Mouse (Mus musculus) CD8-positive naive resting alpha-beta T cell, adult 2 months (primary cell): ENCODE data around the gene 3110082I17Rik.

Experiments used
- DNase-seq, 2 experiments: peaks; one replicate each; pipeline ENCODE4 v3.0.0; 2022; ENCODE audit warnings: low read depth in 2 of 2, low spot score in 2 of 2

Gene 3110082I17Rik

DNA sequence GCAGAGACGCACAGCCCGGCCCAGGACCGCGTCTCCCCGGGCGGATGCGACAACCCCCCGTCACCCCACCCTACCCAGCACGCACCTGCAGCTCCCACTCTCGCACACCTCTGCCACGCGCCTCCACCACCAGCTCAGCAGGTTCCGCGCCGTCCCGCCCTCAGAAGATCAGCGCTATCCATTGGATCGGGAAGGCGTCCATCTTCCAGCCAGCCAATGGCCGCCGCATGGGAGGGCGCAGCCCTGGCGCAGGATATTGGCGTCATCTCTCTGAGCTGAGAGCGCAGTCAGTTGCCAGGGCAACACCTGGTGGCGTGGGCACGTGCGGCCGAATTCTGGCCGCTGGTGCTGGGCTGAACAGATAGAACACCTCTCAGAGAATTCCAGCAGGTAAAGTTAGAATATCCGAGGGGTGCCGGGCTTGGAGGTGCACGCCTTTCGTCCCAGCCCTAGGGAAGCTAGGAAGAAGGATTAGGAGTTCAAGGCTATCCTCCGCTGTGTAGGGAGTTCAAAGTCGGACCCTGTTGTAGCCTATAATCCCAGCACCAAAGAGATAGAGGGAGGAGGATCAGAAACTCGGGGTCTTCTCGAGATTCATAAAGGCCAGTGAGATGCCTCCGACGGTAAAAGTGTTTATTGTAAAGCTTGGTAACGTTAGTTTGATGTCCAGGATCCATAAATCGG lies at the start of gene 3110082I17Rik:
TSS of gene 3110082I17Rik (minus strand) at position 144 of the 684 bp plus-strand sequence.
- peak; percentile 90 to 94 for DNase-seq

GRCm38 (mm10) chr5:139506207-139506606 lies 45.9 kb upstream of the 3110082I17Rik start:
- DNase-seq, result no peak

- DNase-seq, result peak; percentile 68 to 75
These were observed 44.8 kb upstream of the 3110082I17Rik start for GRCm38 (mm10) chr5:139505073-139505606.

DNA sequence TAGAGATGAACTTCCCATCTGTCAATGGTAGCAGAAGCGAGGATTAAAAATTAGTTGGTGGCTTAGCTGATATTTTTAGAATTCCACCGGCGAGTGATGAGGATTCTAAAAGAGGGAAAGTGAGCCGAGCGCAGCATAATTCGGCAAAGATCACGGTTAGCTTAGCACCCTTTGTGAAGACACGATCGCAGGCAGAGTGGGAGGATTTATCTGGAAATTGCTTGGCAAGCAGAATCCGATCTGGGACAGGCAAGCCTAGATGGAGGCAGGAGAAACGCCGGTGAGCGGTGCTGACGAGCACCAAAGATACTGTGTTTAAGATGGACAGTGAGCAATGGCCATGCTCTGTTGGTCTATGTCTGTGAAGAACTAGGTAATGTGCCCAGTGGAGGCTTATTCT lies 42.0 kb upstream of the 3110082I17Rik start:
- no peak for DNase-seq

DNA sequence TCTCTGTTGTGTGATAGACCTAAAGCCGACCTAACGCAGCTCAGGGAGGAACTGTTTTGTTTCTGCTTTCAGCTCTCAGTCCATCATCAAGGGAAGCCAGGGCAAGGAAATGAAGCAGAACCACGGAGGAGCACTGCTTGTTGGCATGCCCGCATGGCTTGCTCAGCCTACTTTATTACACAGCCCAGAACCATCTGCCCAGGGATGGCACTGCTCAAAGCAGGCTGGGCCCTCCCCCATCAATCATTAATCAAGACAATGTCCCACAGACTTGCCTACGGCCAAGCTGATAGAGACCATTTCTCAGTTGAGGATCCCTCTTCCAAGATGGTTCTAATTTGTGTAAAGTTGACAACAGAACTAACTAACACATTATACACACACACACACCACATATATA lies 38.5 kb upstream of the 3110082I17Rik start:
- no peak for DNase-seq

GRCm38 (mm10) chr5:139496939-139497338 lies 36.6 kb upstream of the 3110082I17Rik start:
- no peak for DNase-seq

DNA sequence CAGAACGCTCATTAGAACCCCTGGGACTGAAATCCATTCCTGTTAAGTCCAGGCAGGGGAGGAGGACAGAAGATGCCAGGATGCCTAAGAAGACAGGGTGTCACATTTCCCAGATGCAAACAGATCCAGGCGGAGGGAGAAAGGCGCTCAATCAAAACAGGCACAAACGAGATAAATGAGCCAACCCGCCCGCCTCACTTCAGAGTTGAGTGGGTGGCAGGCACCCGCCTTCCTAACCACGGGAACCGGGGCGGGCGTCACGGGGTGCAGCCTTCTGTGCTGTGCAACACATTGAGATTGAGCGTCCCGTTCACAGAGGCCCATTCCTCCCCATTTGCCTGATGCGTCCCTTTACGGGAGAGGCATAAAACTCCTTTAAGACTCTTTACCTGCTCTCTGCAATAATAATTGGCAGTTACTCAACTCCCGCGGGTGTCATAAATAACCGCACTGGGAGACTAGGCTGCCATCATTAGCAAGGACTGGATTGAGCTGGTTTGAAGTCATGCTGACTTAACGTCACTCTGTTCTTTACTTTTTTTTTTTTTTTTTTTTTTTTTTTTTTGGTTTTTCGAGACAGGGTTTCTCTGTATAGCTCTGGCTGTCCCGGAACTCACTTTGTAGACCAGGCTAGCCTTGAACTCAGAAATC lies 34.8 kb upstream of the 3110082I17Rik start:
- DNase-seq, result peak in 1 of 2 experiments; percentile 19

GRCm38 (mm10) chr5:139493690-139494089 lies 33.4 kb upstream of the 3110082I17Rik start:
- DNase-seq, result no peak

DNA sequence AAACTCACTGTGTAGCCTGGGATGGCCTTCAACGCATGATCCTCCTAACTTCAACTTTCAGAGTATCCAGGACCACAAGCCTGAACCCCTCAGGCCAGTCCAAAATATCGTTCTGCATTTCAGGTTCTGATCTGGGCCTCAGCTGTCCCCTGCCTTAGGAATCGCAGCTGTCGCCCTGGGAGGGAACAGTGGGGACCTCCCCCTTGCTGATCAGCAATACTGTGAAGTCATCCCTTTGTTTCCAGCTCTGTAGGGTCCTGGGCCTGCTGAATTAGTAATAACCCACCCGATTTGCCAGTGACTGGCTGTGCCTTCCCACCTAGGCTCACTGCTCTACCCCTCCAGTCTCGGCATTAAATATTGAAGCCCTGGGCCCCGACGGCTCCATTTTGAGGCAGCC lies 31.0 kb upstream of the 3110082I17Rik start:
- no peak for DNase-seq

GRCm38 (mm10) chr5:139490131-139490530 lies 29.8 kb upstream of the 3110082I17Rik start:
- no peak for DNase-seq

GRCm38 (mm10) chr5:139484185-139484814 lies 24.0 kb upstream of the 3110082I17Rik start, which contains the start of gene Zfand2a:
Zfand2a (minus strand) TSS chr5:139484549.
- peak; percentile 99 for DNase-seq

DNA sequence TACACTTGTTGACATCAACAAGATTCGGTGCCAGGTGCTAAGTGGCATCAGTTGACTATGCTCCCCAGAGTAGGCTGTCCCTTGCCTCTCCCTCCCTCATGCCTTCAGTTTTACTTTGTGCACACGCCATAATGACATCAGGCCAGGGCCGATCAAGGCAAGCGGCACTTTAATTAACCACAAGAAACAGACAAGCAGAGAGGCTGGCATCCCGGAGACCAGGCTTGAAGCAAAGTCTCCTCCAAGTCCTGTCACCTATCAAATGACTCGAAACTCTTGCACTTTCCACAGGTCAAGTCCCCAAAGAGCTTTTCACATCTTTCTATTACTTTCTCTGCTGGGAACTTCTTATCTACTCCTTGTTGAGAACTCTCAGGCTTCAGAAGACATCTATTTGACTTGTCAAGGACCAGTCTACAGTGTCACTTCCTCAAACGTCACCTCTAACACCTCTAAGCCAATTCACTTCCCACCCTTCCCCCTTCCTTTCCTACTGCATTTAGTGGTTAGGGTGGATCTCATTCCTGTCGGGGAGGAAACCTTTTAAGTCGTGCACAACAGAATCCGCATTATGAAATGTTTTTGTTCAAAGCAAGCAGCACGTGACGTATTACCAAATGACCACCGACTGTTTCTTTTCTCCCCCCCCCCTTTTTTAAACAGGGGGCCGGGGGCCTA lies 23.0 kb upstream of the 3110082I17Rik start:
- peak; percentile 13 to 39 for DNase-seq

GRCm38 (mm10) chr5:139480406-139480805 lies 20.1 kb upstream of the 3110082I17Rik start:
- DNase-seq, result no peak

GRCm38 (mm10) chr5:139479088-139479487 lies 18.8 kb upstream of the 3110082I17Rik start:
- no peak for DNase-seq

GRCm38 (mm10) chr5:139474741-139475140 lies 14.4 kb upstream of the 3110082I17Rik start:
- DNase-seq, result no peak

DNA sequence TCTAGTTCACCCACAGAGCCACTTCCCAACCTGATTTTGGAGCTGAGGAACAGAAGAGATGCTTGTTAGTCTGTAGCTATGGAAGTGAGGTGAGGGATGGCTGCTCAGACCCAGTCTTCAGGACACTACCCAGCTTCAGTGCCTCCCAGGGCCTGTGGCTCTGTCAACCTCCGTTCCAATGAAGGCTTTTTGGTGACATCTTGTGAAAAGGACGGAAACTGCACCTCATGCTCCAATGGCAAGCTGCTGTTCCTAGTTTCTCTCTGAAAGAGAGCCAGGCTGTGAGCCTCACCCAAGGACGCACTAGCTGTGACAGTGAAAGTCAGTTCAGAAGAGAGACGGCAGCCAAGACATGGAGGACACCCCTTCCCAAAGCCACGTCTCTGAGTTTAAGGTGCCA lies 7.7 kb upstream of the 3110082I17Rik start:
- no peak for DNase-seq

- DNase-seq, result no peak
These were observed 6.5 kb upstream of the 3110082I17Rik start for GRCm38 (mm10) chr5:139466801-139467200.

- no peak for DNase-seq
These were observed 6.0 kb upstream of the 3110082I17Rik start for GRCm38 (mm10) chr5:139466373-139466772.

GRCm38 (mm10) chr5:139464874-139465273 lies 4.5 kb upstream of the 3110082I17Rik start:
- no peak for DNase-seq

- DNase-seq, result no peak
These were observed 389 bp downstream of the 3110082I17Rik start for GRCm38 (mm10) chr5:139459938-139460337.

DNA sequence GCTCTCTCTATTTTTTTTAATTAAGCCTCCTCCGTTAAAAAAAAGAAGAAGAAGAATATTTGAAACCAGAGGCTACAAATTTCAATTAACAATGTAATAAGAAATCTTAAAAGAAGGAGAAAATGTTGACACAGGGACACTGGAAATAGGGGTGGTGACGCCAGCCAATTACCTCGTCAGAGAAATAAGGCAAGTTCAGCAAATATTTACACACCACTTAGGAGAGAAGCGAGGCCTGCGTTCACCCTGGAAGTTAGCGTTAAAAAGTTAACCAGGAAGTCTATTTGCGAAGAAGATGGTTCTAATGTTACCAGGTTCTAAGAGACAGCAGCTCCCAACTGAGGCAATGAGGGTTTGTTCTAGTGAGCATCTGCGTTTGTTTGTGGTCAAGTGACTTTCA lies 3.1 kb downstream of the 3110082I17Rik start:
- no peak for DNase-seq
